Mouse (Mus musculus): ENCODE data around the gene Btbd9.
"Not testable (repeated sequence)": the region's sequence is repeated elsewhere in the genome, so short reads cannot be mapped to it uniquely, and the experiment has no call there.

DNA sequence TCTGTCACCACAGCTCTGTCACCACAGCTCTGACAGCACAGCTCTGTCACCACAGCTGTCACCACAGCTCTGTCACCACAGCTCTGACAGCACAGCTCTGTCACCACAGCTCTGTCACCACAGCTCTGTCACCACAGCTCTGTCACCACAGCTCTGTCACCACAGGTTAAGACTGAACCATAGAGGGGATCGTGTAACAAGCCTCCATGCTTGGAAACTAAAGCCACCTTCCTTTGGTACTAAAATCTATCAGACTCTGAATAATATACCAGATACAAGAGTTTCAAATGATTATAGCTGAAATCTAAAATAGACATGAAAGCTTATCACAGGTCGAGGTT is 57.1 kb downstream of the Btbd9 start:
- TF ChIP-seq CTCF, EP300 (IDR thresholded peaks at IDR 0.05): not testable (repeated sequence)
